Mouse (Mus musculus): ENCODE results near the gene Cyp2d22. TPM values are rescaled to one million over a fixed set of nuclear protein-coding genes. Genes with fewer than 3 reads are reported as not detected.

Cyp2d22 gene
- polyA plus RNA-seq, 1 experiment, result 4.4 TPM

GRCm38 (mm10) chr15:82362234-82362633 is 17.8 kb downstream of the Cyp2d22 start:
- Histone ChIP-seq H3K4me1 (ENCODE audit: control insufficient read depth, insufficient read depth, low read length) (no peaks in the 10 kb centered on the region), H3K27ac (ENCODE audit: insufficient read depth, low read length) (no peak overlapping the region)
- no peak for TF ChIP-seq CTCF (IDR thresholded peaks at IDR 0.05; ENCODE audit: borderline replicate concordance, insufficient read depth, low read length)
- no peak for TF ChIP-seq POLR2A (IDR thresholded peaks at IDR 0.05; ENCODE audit: low read depth, low read length)

DNA sequence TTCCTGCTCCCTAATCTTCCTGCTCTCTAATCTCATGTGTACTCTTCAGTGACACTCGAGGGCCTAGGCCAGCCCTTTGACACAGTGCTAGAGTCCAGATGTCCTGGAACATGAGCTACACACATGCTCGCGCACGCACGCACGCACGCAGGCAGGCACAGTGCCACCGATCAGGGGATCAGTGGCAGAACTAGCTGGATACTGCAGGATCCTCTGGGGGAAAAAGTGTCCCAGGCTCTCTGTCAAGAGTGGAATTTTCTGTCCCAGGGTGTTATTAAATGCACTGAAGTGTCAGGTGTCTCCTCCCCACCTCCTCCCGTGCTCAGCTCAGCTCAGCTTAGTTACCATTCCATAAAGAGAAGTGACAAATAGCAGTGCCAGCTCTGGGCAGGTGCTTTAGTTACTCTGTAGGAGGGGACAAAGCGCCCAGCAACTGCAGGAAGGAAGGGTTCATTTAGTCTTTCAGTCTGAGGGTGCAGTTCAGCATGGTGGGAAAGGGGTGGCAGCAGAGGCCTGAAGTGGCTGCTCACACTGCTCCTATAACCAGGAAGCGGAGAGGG is 18.5 kb downstream of the Cyp2d22 start:
- Histone ChIP-seq H3K27ac (ENCODE audit: insufficient read depth, low read length) (no peak overlapping the region), H3K4me1 (ENCODE audit: control insufficient read depth, insufficient read depth, low read length) (no peaks in the 10 kb centered on the region), H3K4me3 (ENCODE audit: insufficient read depth, low read length) (no peak overlapping the region)
- TF ChIP-seq POLR2A (IDR thresholded peaks at IDR 0.05; ENCODE audit: low read depth, low read length), result no peak
- peak; percentile 15; the same call in 1 of the 2 replicates for TF ChIP-seq CTCF (IDR thresholded peaks at IDR 0.05; ENCODE audit: borderline replicate concordance, insufficient read depth, low read length)

More at GRCm38 (mm10) chr15:82362234-82362633, 17.8 kb downstream of the Cyp2d22 start:
- no peak overlapping the region for H3K4me3 ChIP-seq (ENCODE audit: insufficient read depth, low read length)

- Histone ChIP-seq H3K27ac (ENCODE audit: insufficient read depth, low read length) (no peak overlapping the region), H3K4me1 (ENCODE audit: control insufficient read depth, insufficient read depth, low read length) (no peaks in the 10 kb centered on the region), H3K4me3 (ENCODE audit: insufficient read depth, low read length) (no peak overlapping the region)
- TF ChIP-seq CTCF (IDR thresholded peaks at IDR 0.05; ENCODE audit: borderline replicate concordance, insufficient read depth, low read length) (no peak), POLR2A (IDR thresholded peaks at IDR 0.05; ENCODE audit: low read depth, low read length) (no peak)
Measured at GRCm38 (mm10) chr15:82358431-82359260, 21.4 kb downstream of the Cyp2d22 start.

DNA sequence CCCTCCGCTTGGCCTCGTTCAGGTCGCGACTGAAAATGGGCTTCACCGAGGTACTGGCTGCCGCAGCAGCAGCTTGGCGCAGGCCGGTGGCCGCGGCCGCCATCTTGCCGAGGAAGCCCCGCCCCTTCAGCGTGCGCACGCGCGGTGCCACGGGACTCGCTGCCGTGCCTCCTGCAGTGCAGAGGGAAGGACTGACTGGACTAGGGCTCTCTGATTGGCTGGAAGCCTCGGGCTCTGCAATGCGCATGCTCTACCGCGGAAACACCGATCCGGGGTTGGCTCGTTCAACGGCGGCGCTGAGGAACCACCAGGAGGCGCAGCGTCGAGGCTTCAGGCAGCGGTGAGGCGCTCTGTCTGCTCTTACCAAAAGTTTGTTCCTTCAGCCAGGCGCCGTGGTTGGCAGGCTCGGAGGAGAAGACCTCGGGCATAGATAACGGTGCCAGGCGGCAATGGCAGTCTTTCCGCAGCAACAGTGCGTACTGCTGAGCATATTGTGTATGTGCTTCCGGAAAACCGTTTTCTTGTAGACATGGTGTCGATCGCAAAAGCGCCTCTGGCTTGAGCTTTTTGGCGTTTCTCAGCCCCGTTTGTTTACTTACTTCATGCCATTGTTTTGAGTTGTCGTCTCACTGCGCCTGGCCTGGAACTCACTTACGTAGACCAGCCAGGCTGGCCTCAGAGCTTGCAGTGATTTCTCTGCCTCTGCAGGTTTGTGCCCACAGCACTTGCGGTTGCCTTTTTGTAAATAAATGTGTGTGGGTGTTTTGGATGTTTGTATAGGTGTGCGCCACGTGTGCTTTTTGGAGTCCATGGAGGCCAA is 25.7 kb downstream of the Cyp2d22 start, which contains the start of gene Ndufa6:
Gene Ndufa6, minus strand, starts transcription at position 197 of the 820 bp plus-strand sequence.
- TF ChIP-seq CTCF (IDR thresholded peaks at IDR 0.05; ENCODE audit: borderline replicate concordance, insufficient read depth, low read length) (peak; percentile 93), POLR2A (IDR thresholded peaks at IDR 0.05; ENCODE audit: low read depth, low read length) (peak; percentile 99)
- Histone ChIP-seq H3K4me3 (ENCODE audit: insufficient read depth, low read length) (peak within 1 kb of the TSS; percentile 72), H3K27ac (ENCODE audit: insufficient read depth, low read length) (peak within 1 kb of the TSS; percentile 77), H3K4me1 (ENCODE audit: control insufficient read depth, insufficient read depth, low read length) (no peaks in the 10 kb centered on the region)

GRCm38 (mm10) chr15:82353745-82354113 is 26.3 kb downstream of the Cyp2d22 start:
- Histone ChIP-seq H3K27ac (ENCODE audit: insufficient read depth, low read length) (0 out of 2 replicates have a peak overlapping the region, but pooled peaks have one; percentile 2), H3K4me1 (ENCODE audit: control insufficient read depth, insufficient read depth, low read length) (no peaks in the 10 kb centered on the region), H3K4me3 (ENCODE audit: insufficient read depth, low read length) (peak overlapping the region; percentile 72)
- no peak for TF ChIP-seq POLR2A (IDR thresholded peaks at IDR 0.05; ENCODE audit: low read depth, low read length)
- TF ChIP-seq CTCF (IDR thresholded peaks at IDR 0.05; ENCODE audit: borderline replicate concordance, insufficient read depth, low read length), result no peak

DNA sequence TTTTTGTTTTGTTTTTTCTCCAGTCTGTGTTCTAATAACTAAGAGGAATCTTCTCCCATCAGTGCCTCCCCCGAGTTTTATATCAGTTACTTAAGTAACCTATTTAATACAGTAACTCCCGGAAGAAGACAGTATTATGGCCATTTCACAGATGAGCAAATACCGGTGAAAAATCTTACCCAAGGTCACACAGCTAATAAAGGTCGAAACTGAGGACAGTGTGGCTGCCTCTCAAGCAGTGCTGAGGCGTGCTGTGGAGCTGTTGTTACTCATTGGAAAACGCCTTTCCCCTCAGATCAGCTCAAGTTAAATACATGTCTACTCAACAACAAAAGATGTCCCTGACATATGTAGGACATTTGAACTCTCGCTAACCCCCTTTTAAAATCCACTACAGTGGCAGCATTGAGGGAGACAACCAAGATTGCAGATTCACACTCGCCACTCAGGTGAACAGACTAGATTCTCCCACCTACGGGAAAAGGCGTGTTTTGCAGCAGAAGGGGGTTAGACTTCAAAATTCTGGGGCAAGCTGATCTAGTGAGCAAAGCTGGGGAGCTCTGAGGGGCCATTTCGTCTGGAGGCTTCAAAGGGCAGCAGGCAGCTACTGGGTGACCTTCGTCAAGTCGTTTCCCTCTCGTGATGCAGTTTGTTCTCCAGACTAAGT is 26.8 kb downstream of the Cyp2d22 start:
- TF ChIP-seq POLR2A (IDR thresholded peaks at IDR 0.05; ENCODE audit: low read depth, low read length) (peak; percentile 21; the same call in 1 of the 2 replicates), CTCF (IDR thresholded peaks at IDR 0.05; ENCODE audit: borderline replicate concordance, insufficient read depth, low read length) (no peak)
- peak overlapping the region; percentile 72 for H3K4me3 ChIP-seq (ENCODE audit: insufficient read depth, low read length)
- H3K27ac ChIP-seq (ENCODE audit: insufficient read depth, low read length), result no peak overlapping the region

DNA sequence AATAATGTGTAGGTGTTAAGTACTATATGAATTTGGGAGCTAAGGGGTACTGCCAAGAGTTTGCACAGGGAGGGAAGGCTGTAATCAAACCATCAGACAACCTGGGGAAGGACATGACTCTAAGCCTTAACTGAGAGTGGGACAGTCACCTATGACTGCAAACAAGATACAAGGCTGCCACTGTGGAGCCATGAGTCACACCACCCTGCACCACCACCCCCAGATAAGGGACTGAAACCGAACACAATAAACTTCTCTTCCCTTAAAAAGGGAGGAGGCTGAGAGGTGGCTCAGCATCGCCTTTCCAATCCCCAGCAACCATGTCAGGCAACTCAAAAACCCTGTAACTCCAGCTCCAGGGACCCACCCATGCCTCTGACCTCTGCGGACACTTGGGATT is 28.6 kb downstream of the Cyp2d22 start:
- Histone ChIP-seq H3K4me1 (ENCODE audit: control insufficient read depth, insufficient read depth, low read length) (0 out of 2 replicates have a peak, but pooled peaks cover 2% of the 10 kb centered on the region), H3K27ac (ENCODE audit: insufficient read depth, low read length) (no peak overlapping the region), H3K4me3 (ENCODE audit: insufficient read depth, low read length) (no peak overlapping the region)
- no peak for TF ChIP-seq CTCF (IDR thresholded peaks at IDR 0.05; ENCODE audit: borderline replicate concordance, insufficient read depth, low read length)
- no peak for TF ChIP-seq POLR2A (IDR thresholded peaks at IDR 0.05; ENCODE audit: low read depth, low read length)

More for the DNA sequence above, 26.8 kb downstream of the Cyp2d22 start:
- no peaks in the 10 kb centered on the region for H3K4me1 ChIP-seq (ENCODE audit: control insufficient read depth, insufficient read depth, low read length)

DNA sequence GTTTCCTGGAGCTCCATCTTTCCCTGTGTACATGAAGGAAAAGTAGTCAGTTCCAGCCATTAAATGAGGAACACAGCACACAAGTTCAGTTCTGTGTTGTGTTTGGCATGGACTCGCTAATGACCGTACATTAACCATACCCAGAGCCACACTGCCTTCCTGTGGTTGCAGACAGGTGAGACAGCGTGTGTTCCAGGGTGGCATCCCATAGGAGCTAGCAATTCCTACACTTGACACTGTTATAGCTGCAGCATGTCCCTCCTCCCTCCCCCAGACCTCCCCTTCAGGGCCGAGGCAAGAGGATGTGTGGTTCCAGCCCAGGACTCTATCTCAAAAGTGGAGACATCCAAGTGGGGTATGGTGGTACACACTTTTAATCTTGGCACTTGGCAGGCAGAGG is 29.7 kb downstream of the Cyp2d22 start:
- no peak overlapping the region for H3K4me3 ChIP-seq (ENCODE audit: insufficient read depth, low read length)
- TF ChIP-seq POLR2A (IDR thresholded peaks at IDR 0.05; ENCODE audit: low read depth, low read length), result no peak
- TF ChIP-seq CTCF (IDR thresholded peaks at IDR 0.05; ENCODE audit: borderline replicate concordance, insufficient read depth, low read length), result no peak
- H3K27ac ChIP-seq (ENCODE audit: insufficient read depth, low read length), result no peak overlapping the region
- H3K4me1 ChIP-seq (ENCODE audit: control insufficient read depth, insufficient read depth, low read length), result 0 out of 2 replicates have a peak, but pooled peaks cover 2% of the 10 kb centered on the region

DNA sequence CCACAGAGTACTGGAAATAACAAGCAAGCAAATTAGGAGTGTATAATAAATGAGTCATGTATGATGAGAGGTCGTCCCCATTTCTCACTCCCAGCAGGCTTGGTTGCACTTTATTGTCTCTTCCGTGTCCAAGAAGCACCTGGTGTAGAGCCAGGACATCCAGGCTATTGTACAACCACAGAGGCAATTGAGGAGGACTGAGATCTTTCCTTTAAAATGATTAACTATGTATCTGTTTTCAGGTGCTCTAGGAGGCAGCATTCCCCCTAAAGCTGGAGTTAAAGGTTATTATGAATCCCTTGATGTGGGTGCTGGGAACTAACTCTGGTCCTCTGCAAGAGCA is 31.1 kb downstream of the Cyp2d22 start:
- Histone ChIP-seq H3K27ac (ENCODE audit: insufficient read depth, low read length) (no peak overlapping the region), H3K4me3 (ENCODE audit: insufficient read depth, low read length) (no peak overlapping the region), H3K4me1 (ENCODE audit: control insufficient read depth, insufficient read depth, low read length) (0 out of 2 replicates have a peak, but pooled peaks cover 2% of the 10 kb centered on the region)
- TF ChIP-seq POLR2A (IDR thresholded peaks at IDR 0.05; ENCODE audit: low read depth, low read length) (no peak), CTCF (IDR thresholded peaks at IDR 0.05; ENCODE audit: borderline replicate concordance, insufficient read depth, low read length) (no peak)
